Mouse (Mus musculus) liver, adult 2 months (tissue): ENCODE data around the gene A930018P22Rik.
"Not testable (repeated sequence)": the region's sequence is repeated elsewhere in the genome, so short reads cannot be mapped to it uniquely, and the experiment has no call there.

Experiments
- CTCF ChIP-seq: fragments of 200-500 bp; IDR thresholded peaks from 2 replicates; pipeline ENCODE4 v1.5.1; 2011; ENCODE audit warnings: low read depth, low read length, control low read depth
- POLR2A ChIP-seq: fragments of 200-500 bp; IDR thresholded peaks from 2 replicates; pipeline ENCODE4 v1.6.1; 2011; ENCODE audit warnings: low read length, control low read depth; ENCODE audit not compliant: insufficient read depth; ENCODE audit errors: extremely low read depth

DNA sequence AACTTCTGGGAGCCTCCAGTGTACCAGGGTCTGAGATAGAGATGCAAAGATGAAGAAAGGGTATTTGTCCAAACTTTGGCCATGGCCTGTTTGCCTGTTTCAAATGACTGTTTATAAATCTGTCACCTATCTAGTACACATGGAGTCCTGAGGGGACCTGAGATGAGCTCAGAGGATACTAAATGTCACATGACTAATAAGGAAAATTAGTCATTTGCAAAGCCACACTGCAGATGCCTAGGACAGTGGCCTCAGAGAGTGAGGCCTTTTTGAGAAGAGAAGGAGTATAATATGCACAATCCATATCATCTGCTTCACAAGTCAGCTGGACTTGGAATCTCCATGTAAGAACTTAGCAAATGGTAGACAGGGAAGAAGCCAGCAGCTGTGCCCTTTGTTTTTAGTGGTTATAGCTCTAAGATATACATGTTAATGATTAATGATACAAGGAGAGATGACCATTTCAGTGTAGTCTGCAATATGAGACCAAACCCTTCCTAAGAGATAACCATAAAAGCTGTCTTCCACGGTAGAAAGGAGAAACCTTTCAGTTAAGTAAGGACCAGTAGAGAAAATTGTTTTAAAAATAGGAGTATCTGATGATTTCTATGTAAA lies 41.0 kb upstream of the A930018P22Rik start:
- TF ChIP-seq CTCF, POLR2A: not testable (repeated sequence)
